Mouse (Mus musculus): ENCODE results near the gene Fkbp9. TPM values are rescaled to one million over a fixed set of nuclear protein-coding genes. Genes with fewer than 3 reads are reported as not detected.

Fkbp9 gene
- polyA plus RNA-seq, 1 experiment from 2014 or later: 134 TPM

GRCm38 (mm10) chr6:56832830-56833229, 971 bp downstream of the Fkbp9 start:
- peak; percentile 41 for DNase-seq (ENCODE audit: low spot score)
- H3K36me3 ChIP-seq (ENCODE audit: insufficient read depth, low read length): no peaks in the 10 kb centered on the region
- H3K4me3 ChIP-seq (ENCODE audit: low read depth, low read length): peak overlapping the region; percentile 66
- no peaks in the 10 kb centered on the region for H3K27me3 ChIP-seq (replicated peaks; ENCODE audit: insufficient read depth, low read length)
- H3K4me1 ChIP-seq (ENCODE audit: insufficient read depth, low read depth, low read length): no peaks in the 10 kb centered on the region
- no peak for TF ChIP-seq EP300 (IDR thresholded peaks at IDR 0.05)
- TF ChIP-seq CTCF (IDR thresholded peaks at IDR 0.05): no peak
- 0 out of 2 replicates have a peak overlapping the region, but pooled peaks have one; percentile 72 for H3K9ac ChIP-seq (replicated peaks; ENCODE audit: low read depth)
- H3K9me3 ChIP-seq (ENCODE audit: low read length): no peaks in the 10 kb centered on the region
- peak overlapping the region; percentile 81 for H3K4me2 ChIP-seq (replicated peaks; ENCODE audit: low read depth, low read length)
- no peak for ATAC-seq
- H3K27ac ChIP-seq (ENCODE audit: low read length): no peak overlapping the region

- Histone ChIP-seq H3K9me3 (ENCODE audit: low read length) (no peaks in the 10 kb centered on the region), H3K9ac (replicated peaks; ENCODE audit: low read depth) (no peak overlapping the region), H3K27ac (ENCODE audit: low read length) (no peak overlapping the region), H3K36me3 (ENCODE audit: insufficient read depth, low read length) (0 out of 2 replicates have a peak, but pooled peaks cover 3% of the 10 kb centered on the region), H3K4me1 (ENCODE audit: insufficient read depth, low read depth, low read length) (no peaks in the 10 kb centered on the region), H3K4me3 (ENCODE audit: low read depth, low read length) (no peak overlapping the region), H3K27me3 (replicated peaks; ENCODE audit: insufficient read depth, low read length) (no peaks in the 10 kb centered on the region), H3K4me2 (replicated peaks; ENCODE audit: low read depth, low read length) (no peak overlapping the region)
- no peak for TF ChIP-seq CTCF (IDR thresholded peaks at IDR 0.05)
- no peak for TF ChIP-seq EP300 (IDR thresholded peaks at IDR 0.05)
- 56% methylated on average over 5 of the region's 5 CpGs for WGBS
- ATAC-seq (no peak), DNase-seq (ENCODE audit: low spot score) (no peak)
These were observed 2.9 kb downstream of the Fkbp9 start for GRCm38 (mm10) chr6:56834769-56835168.

DNA sequence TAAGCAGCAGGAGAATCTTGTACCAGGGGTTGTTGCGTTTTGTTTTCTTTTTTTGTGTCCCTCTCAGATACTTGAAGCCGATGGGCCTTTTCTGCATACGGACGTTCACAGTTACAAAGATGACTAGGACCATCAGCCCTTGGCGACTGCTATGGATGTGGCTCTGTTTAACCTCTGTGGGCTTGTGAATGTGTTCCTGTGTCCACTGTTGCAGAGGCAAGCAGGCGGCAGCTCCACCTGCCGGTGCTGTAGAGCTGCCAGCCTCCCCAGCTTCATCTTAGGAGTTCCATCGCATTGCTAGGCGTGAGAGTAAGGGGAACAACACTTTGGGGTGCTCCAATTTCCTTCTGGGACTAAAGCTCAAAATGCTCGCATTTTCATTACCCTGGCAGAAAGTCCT, 3.7 kb downstream of the Fkbp9 start:
- H3K9me3 ChIP-seq (ENCODE audit: low read length): no peaks in the 10 kb centered on the region
- no peak for ATAC-seq
- no peak overlapping the region for H3K4me3 ChIP-seq (ENCODE audit: low read depth, low read length)
- TF ChIP-seq EP300 (IDR thresholded peaks at IDR 0.05) (no peak), CTCF (IDR thresholded peaks at IDR 0.05) (peak; percentile 30)
- no peak for DNase-seq (ENCODE audit: low spot score)
- H3K27ac ChIP-seq (ENCODE audit: low read length): no peak overlapping the region
- 81% methylated on average over 10 of the region's 10 CpGs for WGBS
- H3K36me3 ChIP-seq (ENCODE audit: insufficient read depth, low read length): 0 out of 2 replicates have a peak, but pooled peaks cover 3% of the 10 kb centered on the region
- no peak overlapping the region for H3K9ac ChIP-seq (replicated peaks; ENCODE audit: low read depth)
- H3K4me2 ChIP-seq (replicated peaks; ENCODE audit: low read depth, low read length): no peak overlapping the region
- H3K4me1 ChIP-seq (ENCODE audit: insufficient read depth, low read depth, low read length): no peaks in the 10 kb centered on the region
- H3K27me3 ChIP-seq (replicated peaks; ENCODE audit: insufficient read depth, low read length): no peaks in the 10 kb centered on the region

- Histone ChIP-seq H3K4me3 (ENCODE audit: low read depth, low read length) (no peak overlapping the region), H3K27ac (ENCODE audit: low read length) (no peak overlapping the region), H3K36me3 (ENCODE audit: insufficient read depth, low read length) (0 out of 2 replicates have a peak, but pooled peaks cover 3% of the 10 kb centered on the region), H3K27me3 (replicated peaks; ENCODE audit: insufficient read depth, low read length) (no peaks in the 10 kb centered on the region), H3K9me3 (ENCODE audit: low read length) (no peaks in the 10 kb centered on the region), H3K4me1 (ENCODE audit: insufficient read depth, low read depth, low read length) (no peaks in the 10 kb centered on the region), H3K4me2 (replicated peaks; ENCODE audit: low read depth, low read length) (no peak overlapping the region), H3K9ac (replicated peaks; ENCODE audit: low read depth) (no peak overlapping the region)
- 96% methylated on average over 12 of the region's 12 CpGs for WGBS
- TF ChIP-seq EP300 (IDR thresholded peaks at IDR 0.05) (no peak), CTCF (IDR thresholded peaks at IDR 0.05) (no peak)
- no peak for ATAC-seq
- no peak for DNase-seq (ENCODE audit: low spot score)
These were observed 5.3 kb downstream of the Fkbp9 start for GRCm38 (mm10) chr6:56837166-56837565.

- TF ChIP-seq EP300 (IDR thresholded peaks at IDR 0.05): no peak
- TF ChIP-seq CTCF (IDR thresholded peaks at IDR 0.05): no peak
- Histone ChIP-seq H3K9ac (replicated peaks; ENCODE audit: low read depth) (no peak overlapping the region), H3K36me3 (ENCODE audit: insufficient read depth, low read length) (0 out of 2 replicates have a peak, but pooled peaks cover 3% of the 10 kb centered on the region), H3K4me1 (ENCODE audit: insufficient read depth, low read depth, low read length) (no peaks in the 10 kb centered on the region), H3K4me2 (replicated peaks; ENCODE audit: low read depth, low read length) (no peak overlapping the region), H3K27ac (ENCODE audit: low read length) (no peak overlapping the region), H3K27me3 (replicated peaks; ENCODE audit: insufficient read depth, low read length) (no peaks in the 10 kb centered on the region), H3K4me3 (ENCODE audit: low read depth, low read length) (no peak overlapping the region), H3K9me3 (ENCODE audit: low read length) (no peaks in the 10 kb centered on the region)
- 89% methylated on average over 3 of the region's 3 CpGs for WGBS
- ATAC-seq (no peak), DNase-seq (ENCODE audit: low spot score) (no peak)
These were observed 5.8 kb downstream of the Fkbp9 start for GRCm38 (mm10) chr6:56837621-56838020.

DNA sequence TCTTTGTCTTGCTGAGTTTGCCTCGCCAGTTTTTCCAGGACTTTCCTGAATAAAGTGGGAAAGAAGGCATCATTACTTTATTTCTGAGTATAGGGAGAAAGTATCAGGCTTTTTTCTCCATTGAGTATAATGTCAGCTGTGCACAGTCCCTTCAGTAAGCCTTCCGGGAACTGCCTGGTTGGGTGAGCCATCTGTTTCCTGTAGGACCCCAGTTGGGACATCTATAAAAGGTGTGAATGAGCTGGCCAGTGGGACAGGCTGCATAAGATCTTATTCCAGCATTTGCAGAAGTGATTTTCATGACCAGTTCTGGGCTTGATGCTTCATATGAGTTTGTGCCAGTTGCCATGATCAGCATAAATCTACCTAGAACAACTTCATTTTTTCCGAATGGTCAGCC, 11.4 kb downstream of the Fkbp9 start:
- H3K9me3 ChIP-seq (ENCODE audit: low read length): no peaks in the 10 kb centered on the region
- H3K27ac ChIP-seq (ENCODE audit: low read length): no peak overlapping the region
- TF ChIP-seq CTCF (IDR thresholded peaks at IDR 0.05) (no peak), EP300 (IDR thresholded peaks at IDR 0.05) (no peak)
- no peak overlapping the region for H3K9ac ChIP-seq (replicated peaks; ENCODE audit: low read depth)
- 0 out of 2 replicates have a peak, but pooled peaks cover 3% of the 10 kb centered on the region for H3K36me3 ChIP-seq (ENCODE audit: insufficient read depth, low read length)
- WGBS: 74% methylated on average over 3 of the region's 3 CpGs
- no peak overlapping the region for H3K4me3 ChIP-seq (ENCODE audit: low read depth, low read length)
- no peaks in the 10 kb centered on the region for H3K27me3 ChIP-seq (replicated peaks; ENCODE audit: insufficient read depth, low read length)
- H3K4me2 ChIP-seq (replicated peaks; ENCODE audit: low read depth, low read length): no peak overlapping the region
- DNase-seq (ENCODE audit: low spot score) (peak; percentile 30), ATAC-seq (no peak)
- H3K4me1 ChIP-seq (ENCODE audit: insufficient read depth, low read depth, low read length): no peaks in the 10 kb centered on the region

- Histone ChIP-seq H3K9me3 (ENCODE audit: low read length) (no peaks in the 10 kb centered on the region), H3K36me3 (ENCODE audit: insufficient read depth, low read length) (no peaks in the 10 kb centered on the region), H3K27ac (ENCODE audit: low read length) (no peak overlapping the region), H3K9ac (replicated peaks; ENCODE audit: low read depth) (no peak overlapping the region), H3K27me3 (replicated peaks; ENCODE audit: insufficient read depth, low read length) (no peaks in the 10 kb centered on the region), H3K4me1 (ENCODE audit: insufficient read depth, low read depth, low read length) (no peaks in the 10 kb centered on the region), H3K4me2 (replicated peaks; ENCODE audit: low read depth, low read length) (no peak overlapping the region), H3K4me3 (ENCODE audit: low read depth, low read length) (no peak overlapping the region)
- 93% methylated on average over 2 of the region's 2 CpGs for WGBS
- DNase-seq (ENCODE audit: low spot score): no peak
- TF ChIP-seq EP300 (IDR thresholded peaks at IDR 0.05) (no peak), CTCF (IDR thresholded peaks at IDR 0.05) (no peak)
- ATAC-seq: no peak
These were observed 12.5 kb downstream of the Fkbp9 start for GRCm38 (mm10) chr6:56844365-56844764.

Measured in lung, postnatal 0 days (tissue).